ENCODE assay signal across 12 mouse cellular contexts in the genomic region with DNA sequence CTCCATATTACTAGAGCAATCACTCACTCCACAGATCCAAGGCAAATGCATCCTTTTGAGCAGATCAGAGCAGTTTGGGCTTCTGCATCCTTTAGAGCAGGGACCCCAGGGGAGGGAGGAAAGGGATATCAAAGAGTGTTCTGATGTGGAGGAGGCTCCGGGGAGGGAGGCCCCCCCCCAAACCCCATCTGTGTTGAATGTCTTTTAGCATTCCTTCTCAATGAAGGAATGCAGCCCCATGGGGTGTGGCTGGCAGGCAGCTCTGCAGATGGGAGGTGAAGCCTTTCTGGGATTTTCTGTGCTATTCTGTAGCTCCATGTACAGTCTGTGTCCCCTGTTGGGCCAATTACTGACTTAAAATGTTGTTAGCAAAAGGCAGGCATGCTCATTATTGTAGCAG.
DNase-seq lines count a peak whose midpoint lies in the region; ATAC-seq lines count a peak whose summit lies in the region.
"Had no signal": no experiment of that assay in that cellular context is flagged by ENCODE, and none has a peak within 500 bp of the region (broad histone marks: within the 10 kb centered on the region; RNA-seq: fewer than 3 reads in every experiment).

No protein-coding gene starts in this region.

- no peak overlapping the region for H3K27ac ChIP-seq in embryonic facial prominence, embryonic 10.5 days (replicated peaks)
- peak overlapping the region; percentile 39; the same call in 1 of the 2 replicates for H3K27ac ChIP-seq in hindbrain, embryonic 11.5 days (ENCODE audit: low read depth, low read length)
- peak overlapping the region; percentile 57 for H3K27ac ChIP-seq in midbrain, embryonic 15.5 days

- H3K36me3 ChIP-seq in embryonic facial prominence, embryonic 10.5 days (replicated peaks): no peaks in the 10 kb centered on the region
- no peaks in the 10 kb centered on the region for H3K36me3 ChIP-seq in hindbrain, embryonic 11.5 days (ENCODE audit: control insufficient read depth, insufficient read depth, low read length)
- no peaks in the 10 kb centered on the region for H3K36me3 ChIP-seq in midbrain, embryonic 15.5 days (replicated peaks)

- no peak overlapping the region for H3K4me3 ChIP-seq in embryonic facial prominence, embryonic 10.5 days
- H3K4me3 ChIP-seq in hindbrain, embryonic 11.5 days (ENCODE audit: low read depth, low read length): no peak overlapping the region
- no peak overlapping the region for H3K4me3 ChIP-seq in midbrain, embryonic 15.5 days

- DNase-seq in gastrocnemius, postnatal 10 days: peak; percentile 20
- DNase-seq in gastrocnemius, adult 8-10 months (ENCODE audit: low spot score in 2 of 2): no peak
- DNase-seq in embryonic facial prominence, embryonic 10.5 days (ENCODE audit: low spot score): peak; percentile 23
- DNase-seq in hindbrain, embryonic 11.5 days (ENCODE audit: low spot score): no peak
- no peak for DNase-seq in urinary bladder, adult 18-20 months (ENCODE audit: low spot score in 2 of 2)
- DNase-seq in urinary bladder, adult 2 months (ENCODE audit: low spot score): no peak
- no peak for DNase-seq in lung, postnatal 10 days
- DNase-seq: cerebellum, postnatal 36 days; heart, postnatal 36 days; kidney, adult 2 months; left cerebral cortex, postnatal 4 days had no signal

- no peak for ATAC-seq in hindbrain, embryonic 11.5 days (ENCODE audit: low FRiP score)
- ATAC-seq in midbrain, embryonic 15.5 days (replicated peaks): peak; percentile 55

- H3K9me3 ChIP-seq in embryonic facial prominence, embryonic 10.5 days: no peaks in the 10 kb centered on the region
- H3K9me3 ChIP-seq in hindbrain, embryonic 11.5 days (ENCODE audit: control insufficient read depth, low read length): no peaks in the 10 kb centered on the region
- no peaks in the 10 kb centered on the region for H3K9me3 ChIP-seq in midbrain, embryonic 15.5 days

- WGBS in embryonic facial prominence, embryonic 10.5 days: 9% methylated on average over 1 of the region's 1 CpGs
- 5% methylated on average over 1 of the region's 1 CpGs for WGBS in hindbrain, embryonic 11.5 days
- 4% methylated on average over 1 of the region's 1 CpGs for whole genome bisulfite sequencing in midbrain, embryonic 15.5 days

- H3K9ac ChIP-seq in hindbrain, embryonic 11.5 days (ENCODE audit: low read depth, low read length): no peak overlapping the region
- no peak overlapping the region for H3K9ac ChIP-seq in midbrain, embryonic 15.5 days

- H3K4me2 ChIP-seq in hindbrain, embryonic 11.5 days (replicated peaks; ENCODE audit: low read depth, low read length): no peak overlapping the region
- H3K4me2 ChIP-seq in midbrain, embryonic 15.5 days: no peak overlapping the region

- no peaks in the 10 kb centered on the region for H3K27me3 ChIP-seq in embryonic facial prominence, embryonic 10.5 days (replicated peaks; ENCODE audit: low read depth, poor library complexity, severe bottlenecking)
- H3K27me3 ChIP-seq in hindbrain, embryonic 11.5 days (ENCODE audit: control insufficient read depth, insufficient read depth, low read length): no peaks in the 10 kb centered on the region
- H3K27me3 ChIP-seq in midbrain, embryonic 15.5 days (replicated peaks): no peaks in the 10 kb centered on the region

- peaks cover 33% of the 10 kb centered on the region for H3K4me1 ChIP-seq in embryonic facial prominence, embryonic 10.5 days
- H3K4me1 ChIP-seq in hindbrain, embryonic 11.5 days (replicated peaks; ENCODE audit: control insufficient read depth, insufficient read depth, low read length): no peaks in the 10 kb centered on the region
- peaks cover 33% of the 10 kb centered on the region for H3K4me1 ChIP-seq in midbrain, embryonic 15.5 days

Comparison
In these comparisons a context has a peak if more than half of its experiments do, and no peak if none do; other contexts are left out.
1. DNase-seq: peak in gastrocnemius, postnatal 10 days (single experiment) and embryonic facial prominence, embryonic 10.5 days (single experiment); none in gastrocnemius, adult 8-10 months (0 of 2), hindbrain, embryonic 11.5 days (single experiment), urinary bladder, adult 18-20 months (0 of 2), urinary bladder, adult 2 months (single experiment) and lung, postnatal 10 days (single experiment).